Mouse (Mus musculus): Measurements from ENCODE around the gene Rassf5. TPM values are rescaled to one million over a fixed set of nuclear protein-coding genes. Genes with fewer than 3 reads are reported as not detected.

Rassf5 gene
- polyA plus RNA-seq, 1 experiment: 2.3 TPM

DNA sequence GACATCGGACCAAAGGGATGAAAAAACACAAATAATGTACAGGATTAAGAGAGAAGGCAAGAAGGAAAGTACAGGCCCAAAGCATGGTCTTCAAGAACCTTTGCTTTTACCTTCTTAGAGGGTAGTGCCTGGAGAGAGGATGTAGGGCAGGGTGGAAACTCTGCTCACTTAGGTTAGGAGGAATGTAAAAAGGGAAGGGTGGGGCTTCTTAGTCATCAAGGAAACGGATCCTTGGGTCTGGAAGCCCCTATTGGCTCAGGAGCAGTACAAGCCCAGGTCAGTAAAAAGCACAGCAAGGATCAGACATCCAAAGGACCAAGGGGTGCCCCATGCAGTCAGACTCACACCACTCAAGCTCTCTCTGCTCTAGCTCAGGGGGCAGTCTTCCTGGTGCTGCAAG is 42.2 kb upstream of the Rassf5 start:
- no peaks in the 10 kb centered on the region for H3K27me3 ChIP-seq (ENCODE audit: control insufficient read depth, insufficient read depth, insufficient read length)
- H3K79me3 ChIP-seq (ENCODE audit: low read depth): no peaks in the 10 kb centered on the region
- no peaks in the 10 kb centered on the region for H3K79me2 ChIP-seq (ENCODE audit: control insufficient read depth, insufficient read depth)
- H3K36me3 ChIP-seq (ENCODE audit: control insufficient read depth, insufficient read depth): peaks cover 11% of the 10 kb centered on the region
- H3ac ChIP-seq (ENCODE audit: control insufficient read depth, insufficient read length, low read depth): no peak overlapping the region
- no peak for TF ChIP-seq FOSL1 (IDR thresholded peaks at IDR 0.05; ENCODE audit: insufficient read depth, low read length, poor library complexity, severe bottlenecking)
- TF ChIP-seq CTCF (IDR thresholded peaks at IDR 0.05; ENCODE audit: control insufficient read depth, insufficient read depth, insufficient read length): no peak
- no peak for TF ChIP-seq USF1 (IDR thresholded peaks at IDR 0.05; ENCODE audit: low read depth)
- no peak for TF ChIP-seq CEBPB (IDR thresholded peaks at IDR 0.05; ENCODE audit: low read depth)
- TF ChIP-seq MYOD1 (IDR thresholded peaks at IDR 0.05; ENCODE audit: control insufficient read depth, insufficient read length, low read depth): no peak
- TF ChIP-seq MAX (IDR thresholded peaks at IDR 0.05): no peak
- no peak for TF ChIP-seq MYOG (IDR thresholded peaks at IDR 0.05; ENCODE audit: control insufficient read depth, extremely low read depth, insufficient read length)
- no peak overlapping the region for H3K4me3 ChIP-seq (ENCODE audit: insufficient read depth, poor library complexity, severe bottlenecking)

DNA sequence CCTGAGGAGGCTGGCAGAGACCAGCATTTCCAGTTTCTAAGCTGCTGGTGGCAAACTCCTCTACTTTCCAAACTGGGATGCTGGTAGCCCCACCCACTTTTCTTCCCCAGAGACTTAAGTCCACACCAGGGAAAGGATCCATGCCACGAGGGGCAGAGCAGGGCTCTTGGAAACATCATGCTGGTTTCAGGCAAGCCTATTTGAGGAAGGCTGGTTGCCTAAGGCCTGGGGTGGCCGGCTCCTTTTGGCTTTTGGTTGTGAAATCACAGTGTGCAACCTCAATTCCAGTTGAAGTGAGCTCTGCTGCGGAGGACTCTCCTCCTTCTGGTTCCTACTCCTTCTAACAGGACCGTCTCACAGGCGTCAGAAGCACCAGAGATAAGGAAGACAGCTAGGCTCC is 41.7 kb upstream of the Rassf5 start:
- H3K79me3 ChIP-seq (ENCODE audit: low read depth): no peaks in the 10 kb centered on the region
- no peaks in the 10 kb centered on the region for H3K79me2 ChIP-seq (ENCODE audit: control insufficient read depth, insufficient read depth)
- H3K4me3 ChIP-seq (ENCODE audit: insufficient read depth, poor library complexity, severe bottlenecking): no peak overlapping the region
- no peaks in the 10 kb centered on the region for H3K27me3 ChIP-seq (ENCODE audit: control insufficient read depth, insufficient read depth, insufficient read length)
- H3ac ChIP-seq (ENCODE audit: control insufficient read depth, insufficient read length, low read depth): no peak overlapping the region
- peaks cover 11% of the 10 kb centered on the region for H3K36me3 ChIP-seq (ENCODE audit: control insufficient read depth, insufficient read depth)
- no peak for TF ChIP-seq MYOD1 (IDR thresholded peaks at IDR 0.05; ENCODE audit: control insufficient read depth, insufficient read length, low read depth)
- no peak for TF ChIP-seq CTCF (IDR thresholded peaks at IDR 0.05; ENCODE audit: control insufficient read depth, insufficient read depth, insufficient read length)
- TF ChIP-seq MYOG (IDR thresholded peaks at IDR 0.05; ENCODE audit: control insufficient read depth, extremely low read depth, insufficient read length): no peak
- TF ChIP-seq FOSL1 (IDR thresholded peaks at IDR 0.05; ENCODE audit: insufficient read depth, low read length, poor library complexity, severe bottlenecking): no peak
- no peak for TF ChIP-seq USF1 (IDR thresholded peaks at IDR 0.05; ENCODE audit: low read depth)
- TF ChIP-seq MAX (IDR thresholded peaks at IDR 0.05): no peak
- TF ChIP-seq CEBPB (IDR thresholded peaks at IDR 0.05; ENCODE audit: low read depth): no peak

DNA sequence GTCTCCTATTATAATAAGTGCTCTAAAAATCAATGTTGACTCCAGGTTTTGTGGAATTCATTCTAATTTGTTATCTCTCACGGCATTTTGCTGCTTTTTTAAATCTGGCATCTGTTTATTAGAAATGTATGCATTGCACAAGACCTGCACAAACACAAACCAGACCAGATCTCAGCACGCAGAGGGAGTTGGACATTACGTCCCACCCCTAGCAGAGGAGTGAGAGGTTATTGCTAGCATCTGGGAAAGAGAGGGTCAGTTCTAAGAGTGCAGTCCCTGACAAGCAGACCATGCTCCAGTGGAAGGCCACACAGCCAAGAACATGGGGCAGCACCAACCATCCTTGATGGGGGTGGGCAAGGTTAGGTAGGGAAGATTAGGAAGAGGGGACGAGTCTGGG is 39.6 kb upstream of the Rassf5 start:
- Histone ChIP-seq H3K36me3 (ENCODE audit: control insufficient read depth, insufficient read depth) (peaks cover 11% of the 10 kb centered on the region), H3K27me3 (ENCODE audit: control insufficient read depth, insufficient read depth, insufficient read length) (no peaks in the 10 kb centered on the region), H3K79me2 (ENCODE audit: control insufficient read depth, insufficient read depth) (no peaks in the 10 kb centered on the region), H3K79me3 (ENCODE audit: low read depth) (no peaks in the 10 kb centered on the region), H3K4me3 (ENCODE audit: insufficient read depth, poor library complexity, severe bottlenecking) (no peak overlapping the region), H3ac (ENCODE audit: control insufficient read depth, insufficient read length, low read depth) (no peak overlapping the region)
- no peak for TF ChIP-seq CTCF (IDR thresholded peaks at IDR 0.05; ENCODE audit: control insufficient read depth, insufficient read depth, insufficient read length)
- TF ChIP-seq FOSL1 (IDR thresholded peaks at IDR 0.05; ENCODE audit: insufficient read depth, low read length, poor library complexity, severe bottlenecking): no peak
- no peak for TF ChIP-seq MYOD1 (IDR thresholded peaks at IDR 0.05; ENCODE audit: control insufficient read depth, insufficient read length, low read depth)
- no peak for TF ChIP-seq USF1 (IDR thresholded peaks at IDR 0.05; ENCODE audit: low read depth)
- no peak for TF ChIP-seq MYOG (IDR thresholded peaks at IDR 0.05; ENCODE audit: control insufficient read depth, extremely low read depth, insufficient read length)
- no peak for TF ChIP-seq MAX (IDR thresholded peaks at IDR 0.05)
- TF ChIP-seq CEBPB (IDR thresholded peaks at IDR 0.05; ENCODE audit: low read depth): no peak

DNA sequence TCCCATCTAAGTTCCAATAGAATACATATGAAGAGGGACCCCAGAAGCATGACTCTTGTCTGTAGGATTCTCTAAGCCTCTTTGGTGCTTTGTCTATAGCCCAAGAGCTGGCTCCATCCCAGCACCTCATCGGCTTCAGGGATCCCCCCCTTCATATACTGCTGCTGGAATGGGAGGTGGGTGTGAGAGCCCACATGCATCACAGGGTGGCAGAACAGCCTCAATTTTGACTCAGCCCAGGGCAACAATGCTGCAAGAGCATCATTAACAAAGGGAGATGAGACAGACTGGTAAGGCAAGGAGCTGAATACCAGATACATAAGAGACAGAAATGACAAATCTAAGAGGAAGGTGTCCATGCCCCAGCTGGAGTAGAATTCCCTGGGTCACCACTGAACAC is 39.1 kb upstream of the Rassf5 start:
- Histone ChIP-seq H3K4me3 (ENCODE audit: insufficient read depth, poor library complexity, severe bottlenecking) (no peak overlapping the region), H3K79me3 (ENCODE audit: low read depth) (no peaks in the 10 kb centered on the region), H3K27me3 (ENCODE audit: control insufficient read depth, insufficient read depth, insufficient read length) (no peaks in the 10 kb centered on the region), H3K79me2 (ENCODE audit: control insufficient read depth, insufficient read depth) (no peaks in the 10 kb centered on the region), H3ac (ENCODE audit: control insufficient read depth, insufficient read length, low read depth) (no peak overlapping the region), H3K36me3 (ENCODE audit: control insufficient read depth, insufficient read depth) (peaks cover 7% of the 10 kb centered on the region)
- TF ChIP-seq MYOG (IDR thresholded peaks at IDR 0.05; ENCODE audit: control insufficient read depth, extremely low read depth, insufficient read length) (no peak), MYOD1 (IDR thresholded peaks at IDR 0.05; ENCODE audit: control insufficient read depth, insufficient read length, low read depth) (no peak), MAX (IDR thresholded peaks at IDR 0.05) (no peak), CTCF (IDR thresholded peaks at IDR 0.05; ENCODE audit: control insufficient read depth, insufficient read depth, insufficient read length) (no peak), CEBPB (IDR thresholded peaks at IDR 0.05; ENCODE audit: low read depth) (no peak)

DNA sequence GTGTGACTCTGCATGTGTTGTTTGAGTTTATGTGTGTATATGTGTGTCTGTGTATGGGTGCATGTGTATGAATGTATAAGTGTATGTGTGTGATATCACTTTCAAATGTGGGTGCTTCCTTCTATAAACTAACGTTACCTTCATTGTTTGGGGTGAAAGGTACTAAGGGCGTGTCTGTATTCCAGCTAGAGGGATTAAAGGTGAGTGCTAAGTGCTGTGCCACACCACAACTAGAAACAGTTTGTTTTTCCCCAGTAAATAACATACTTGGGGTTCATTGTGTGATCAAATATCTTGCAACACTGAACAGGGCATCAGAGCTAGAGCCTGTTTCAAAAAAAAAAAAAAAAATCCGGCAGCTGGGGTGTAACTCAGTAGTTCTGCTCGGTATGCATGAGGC is 36.7 kb upstream of the Rassf5 start:
- Histone ChIP-seq H3ac (ENCODE audit: control insufficient read depth, insufficient read length, low read depth) (no peak overlapping the region), H3K79me3 (ENCODE audit: low read depth) (no peaks in the 10 kb centered on the region), H3K27me3 (ENCODE audit: control insufficient read depth, insufficient read depth, insufficient read length) (no peaks in the 10 kb centered on the region), H3K4me3 (ENCODE audit: insufficient read depth, poor library complexity, severe bottlenecking) (no peak overlapping the region), H3K36me3 (ENCODE audit: control insufficient read depth, insufficient read depth) (no peaks in the 10 kb centered on the region), H3K79me2 (ENCODE audit: control insufficient read depth, insufficient read depth) (no peaks in the 10 kb centered on the region)
- no peak for TF ChIP-seq USF1 (IDR thresholded peaks at IDR 0.05; ENCODE audit: low read depth)
- no peak for TF ChIP-seq CTCF (IDR thresholded peaks at IDR 0.05; ENCODE audit: control insufficient read depth, insufficient read depth, insufficient read length)
- no peak for TF ChIP-seq MAX (IDR thresholded peaks at IDR 0.05)
- TF ChIP-seq FOSL1 (IDR thresholded peaks at IDR 0.05; ENCODE audit: insufficient read depth, low read length, poor library complexity, severe bottlenecking): no peak
- no peak for TF ChIP-seq MYOG (IDR thresholded peaks at IDR 0.05; ENCODE audit: control insufficient read depth, extremely low read depth, insufficient read length)
- TF ChIP-seq MYOD1 (IDR thresholded peaks at IDR 0.05; ENCODE audit: control insufficient read depth, insufficient read length, low read depth): no peak
- no peak for TF ChIP-seq CEBPB (IDR thresholded peaks at IDR 0.05; ENCODE audit: low read depth)

DNA sequence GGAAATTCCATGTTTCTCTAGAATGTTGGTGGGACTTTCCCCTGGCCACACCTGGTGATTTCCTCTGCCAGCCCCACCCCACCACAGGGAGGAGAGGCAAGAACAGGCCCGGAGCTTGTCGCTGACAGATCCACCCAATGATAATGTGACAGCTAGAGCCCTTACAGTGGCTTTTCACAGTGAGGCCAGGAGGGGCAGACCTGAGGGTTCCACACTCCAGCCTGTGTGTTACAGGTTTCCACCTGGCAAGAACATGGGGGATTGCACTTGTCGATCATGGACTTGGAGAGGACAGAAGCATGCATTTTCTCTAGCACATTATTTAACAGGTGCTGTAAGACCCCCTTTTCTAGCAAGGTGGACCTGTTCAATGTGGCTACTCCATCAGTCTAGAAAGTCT is 35.2 kb upstream of the Rassf5 start:
- TF ChIP-seq MAX (IDR thresholded peaks at IDR 0.05) (no peak), CEBPB (IDR thresholded peaks at IDR 0.05; ENCODE audit: low read depth) (no peak), MYOD1 (IDR thresholded peaks at IDR 0.05; ENCODE audit: control insufficient read depth, insufficient read length, low read depth) (no peak), USF1 (IDR thresholded peaks at IDR 0.05; ENCODE audit: low read depth) (no peak), MYOG (IDR thresholded peaks at IDR 0.05; ENCODE audit: control insufficient read depth, extremely low read depth, insufficient read length) (no peak), CTCF (IDR thresholded peaks at IDR 0.05; ENCODE audit: control insufficient read depth, insufficient read depth, insufficient read length) (no peak), FOSL1 (IDR thresholded peaks at IDR 0.05; ENCODE audit: insufficient read depth, low read length, poor library complexity, severe bottlenecking) (no peak)
- Histone ChIP-seq H3K79me3 (ENCODE audit: low read depth) (no peaks in the 10 kb centered on the region), H3K4me3 (ENCODE audit: insufficient read depth, poor library complexity, severe bottlenecking) (no peak overlapping the region), H3K79me2 (ENCODE audit: control insufficient read depth, insufficient read depth) (no peaks in the 10 kb centered on the region), H3K27me3 (ENCODE audit: control insufficient read depth, insufficient read depth, insufficient read length) (no peaks in the 10 kb centered on the region), H3K36me3 (ENCODE audit: control insufficient read depth, insufficient read depth) (no peaks in the 10 kb centered on the region), H3ac (ENCODE audit: control insufficient read depth, insufficient read length, low read depth) (no peak overlapping the region)

Data from C2C12 (cell line).